Mouse (Mus musculus) NIH3T3 (cell line): ENCODE measurements at regions not wholly inside any gene's neighbourhood (a gene's known extent, or its start where the extent isn't known, plus 50 kb on each side); places are given as distances from the start of the nearest gene placed in this dataset.
"Not testable (repeated sequence)": the region's sequence is repeated elsewhere in the genome, so short reads cannot be mapped to it uniquely, and the experiment has no call there.

Experiments used
- DNase-seq: peaks from one replicate; pipeline ENCODE4 v3.0.0-alpha.2; 2012; ENCODE audit warnings: low read depth

- DNase-seq = peak; percentile 55
Measured at GRCm38 (mm10) chr10:26577087-26577486, 176.1 kb upstream of the Arhgap18 start.

- no peak for DNase-seq
Measured at GRCm38 (mm10) chr10:26585106-26585505, 168.1 kb upstream of the Arhgap18 start.

GRCm38 (mm10) chr10:26607081-26607480 lies 146.1 kb upstream of the Arhgap18 start:
- DNase-seq = not testable (repeated sequence)

DNA sequence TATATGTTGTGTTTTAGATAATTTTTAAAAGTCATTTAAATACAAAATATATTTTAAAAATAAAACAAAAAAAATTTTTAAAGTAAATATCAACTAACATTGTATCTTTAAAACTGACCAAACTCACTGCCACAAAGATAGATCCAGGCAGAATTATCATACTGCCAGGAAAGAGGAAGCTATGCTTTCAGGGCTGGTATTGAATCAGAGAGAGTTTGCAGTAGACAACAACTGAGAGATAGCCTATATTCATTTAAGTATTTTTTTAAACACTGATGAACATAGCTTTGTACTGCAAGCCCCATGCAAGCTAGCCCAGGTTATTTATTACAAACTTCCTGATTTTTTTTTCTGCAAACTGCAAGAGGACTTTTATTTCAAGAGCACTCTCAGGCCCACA lies 142.0 kb upstream of the Arhgap18 start:
- DNase-seq = no peak

- peak; percentile 8 for DNase-seq
Measured at GRCm38 (mm10) chr10:26630196-26630760, 122.9 kb upstream of the Arhgap18 start.

- DNase-seq = no peak
Measured at GRCm38 (mm10) chr10:26632266-26632665, 121.0 kb upstream of the Arhgap18 start.

DNA sequence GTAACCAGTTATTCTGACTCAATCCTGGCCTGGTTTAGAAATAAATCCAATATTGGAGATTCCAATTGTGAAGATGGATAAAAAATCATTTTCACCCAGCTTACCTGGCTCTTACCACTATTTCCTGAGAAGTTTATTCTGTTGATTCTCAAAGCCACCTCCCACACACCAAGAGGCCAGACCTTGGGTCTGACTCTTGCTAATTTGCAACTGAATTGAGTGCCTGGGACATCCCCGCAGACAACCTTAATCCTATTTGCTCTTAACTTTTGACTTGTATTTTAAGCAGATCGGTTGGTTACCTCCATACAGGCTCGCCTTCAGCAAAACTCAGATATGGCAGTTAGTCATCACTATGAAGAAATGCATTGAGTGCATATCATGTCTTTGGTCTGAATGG lies 115.8 kb upstream of the Arhgap18 start:
- no peak for DNase-seq

DNA sequence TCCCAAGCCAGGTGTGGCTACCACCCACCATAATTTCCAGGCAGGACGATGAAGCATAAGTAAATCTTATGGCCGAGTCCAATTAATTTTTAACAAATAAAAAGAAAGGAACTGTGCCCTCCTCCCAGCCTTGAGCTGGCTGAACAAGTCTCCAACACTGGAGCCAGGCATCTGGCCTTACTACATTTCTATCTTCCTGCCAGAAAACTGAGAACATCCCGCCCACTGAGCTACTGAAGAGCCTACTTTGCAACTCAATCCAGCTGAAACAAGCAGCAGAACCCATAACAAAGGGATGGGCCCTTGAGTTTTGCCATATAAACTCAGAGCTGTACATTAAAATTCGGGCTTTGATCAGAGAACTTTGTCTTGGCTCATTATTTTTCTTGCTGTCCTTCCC lies 115.2 kb upstream of the Arhgap18 start:
- peak; percentile 16 for DNase-seq

GRCm38 (mm10) chr10:26639118-26639517 lies 114.1 kb upstream of the Arhgap18 start:
- no peak for DNase-seq

DNA sequence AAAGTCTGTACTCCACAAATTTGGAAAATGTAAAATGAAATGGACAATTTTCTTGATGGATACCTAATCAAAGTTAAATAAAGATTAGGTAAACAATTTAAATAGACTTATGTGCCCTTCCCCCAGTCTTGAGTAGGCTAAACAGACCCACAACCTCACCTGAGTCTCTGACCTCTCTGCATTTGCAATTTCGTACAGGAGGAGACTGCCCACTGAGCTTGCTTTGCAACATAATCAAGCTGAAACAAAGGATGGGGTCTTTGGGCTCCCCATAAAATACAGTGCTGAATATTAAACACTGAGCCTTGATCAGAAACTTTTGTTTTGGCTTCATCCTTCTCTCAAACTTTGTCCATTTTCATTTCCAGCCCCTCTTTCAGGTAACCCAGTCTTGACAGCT lies 100.1 kb upstream of the Arhgap18 start:
- no peak for DNase-seq

DNA sequence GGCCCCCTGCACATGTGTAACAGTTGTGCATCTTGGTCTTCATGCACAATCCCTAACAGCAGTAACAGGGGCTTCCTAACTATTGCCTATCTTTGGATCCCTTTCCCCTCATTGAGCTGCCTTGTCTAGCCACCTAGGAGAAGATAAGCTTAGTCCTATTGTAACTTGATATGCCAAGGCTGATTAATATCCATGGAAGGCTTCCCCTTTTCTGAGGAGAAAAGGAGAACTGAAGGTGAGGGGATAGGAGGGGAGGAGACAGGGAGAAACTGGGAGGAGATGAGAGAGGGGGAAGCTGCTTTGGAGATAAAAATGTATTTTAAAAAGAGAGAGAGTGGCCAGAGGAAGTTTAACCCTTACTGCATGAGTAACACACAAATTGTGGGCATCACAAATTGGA lies 89.0 kb upstream of the Arhgap18 start:
- DNase-seq = no peak

DNA sequence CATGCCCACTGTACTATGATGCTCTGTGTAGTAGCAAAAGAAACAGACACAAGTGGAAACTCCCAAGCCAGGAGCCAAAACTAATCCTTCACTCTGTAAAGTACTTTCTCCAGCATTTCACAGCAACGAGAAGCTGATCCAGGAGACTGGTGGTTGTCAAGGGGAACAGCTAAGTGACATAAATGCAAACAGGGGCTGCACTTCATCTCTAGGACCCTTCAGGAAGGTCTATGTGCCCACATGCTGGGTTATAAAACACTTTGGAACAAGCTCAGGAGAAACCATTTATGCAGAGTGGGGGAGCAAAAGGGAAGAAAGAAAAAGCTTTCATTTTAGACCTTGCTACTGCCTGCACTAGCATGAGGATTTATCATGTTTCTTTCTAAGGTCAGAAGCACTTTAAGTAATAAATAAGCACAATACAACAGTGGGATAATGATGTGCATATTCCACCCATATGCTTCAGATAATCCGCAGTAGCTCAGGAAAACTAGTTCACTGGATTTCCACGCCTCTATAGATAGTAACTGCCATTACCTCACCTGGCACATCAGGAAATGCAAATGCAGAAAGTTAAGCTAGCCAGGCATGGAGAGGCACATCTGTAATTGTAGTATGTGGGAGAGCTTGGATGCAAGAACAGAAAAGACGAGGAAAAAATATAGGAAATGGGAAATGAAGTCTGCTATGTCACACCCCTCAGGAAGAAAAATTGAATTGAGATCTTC lies 73.6 kb upstream of the Arhgap18 start:
- no peak for DNase-seq

DNA sequence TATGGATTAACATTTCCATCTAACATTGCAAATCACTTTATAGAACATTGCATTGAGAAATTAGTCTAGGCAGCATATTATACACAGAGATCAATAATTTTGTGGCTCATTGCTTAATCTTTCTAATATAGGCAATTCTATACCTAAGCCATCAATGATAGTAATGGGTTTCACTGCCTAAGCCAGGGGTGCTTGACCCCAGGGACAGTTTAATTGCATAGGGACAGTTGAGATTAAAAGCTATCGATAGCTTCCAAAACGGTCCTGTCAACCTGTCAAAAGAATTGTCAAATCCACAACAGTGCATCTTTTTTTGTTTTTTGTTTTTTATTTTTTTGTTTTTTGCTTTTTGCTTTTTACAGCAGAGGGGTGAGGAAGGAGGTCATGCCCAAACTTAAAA lies 58.5 kb upstream of the Arhgap18 start:
- no peak for DNase-seq

DNA sequence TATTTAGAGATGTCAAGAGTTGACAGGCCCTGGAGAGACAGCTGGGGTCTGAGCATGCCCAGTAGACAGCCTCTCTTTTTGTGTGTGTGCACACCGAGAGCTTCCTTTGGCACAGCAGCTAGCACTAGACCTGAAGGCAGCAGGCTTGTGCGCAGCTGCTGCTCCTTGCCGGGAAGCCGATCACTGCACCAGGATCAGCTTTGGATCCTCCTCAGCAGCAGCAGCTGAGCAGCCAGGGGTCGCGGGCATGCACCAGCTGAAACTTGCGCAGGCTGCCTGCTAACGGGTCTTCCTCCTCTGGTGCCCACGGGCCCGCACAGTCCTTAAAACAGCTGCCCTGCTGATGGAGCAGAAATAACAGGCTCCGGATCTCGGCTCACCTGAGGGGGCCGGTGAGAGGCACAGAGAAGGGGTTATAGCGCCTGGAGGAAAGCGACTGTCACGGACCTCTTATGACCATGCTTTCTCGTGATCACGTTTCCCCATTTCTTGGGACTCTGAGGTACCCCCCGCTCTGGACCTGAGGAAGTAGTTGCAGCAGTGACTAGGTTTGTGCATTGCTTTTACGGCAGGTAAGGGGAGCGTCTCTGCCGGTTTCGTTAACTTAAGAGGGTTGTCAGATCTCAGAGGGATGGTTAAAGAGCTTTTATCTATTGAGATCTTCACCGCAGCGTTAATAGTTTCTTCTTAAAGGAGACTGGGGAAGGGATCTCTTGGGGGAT lies 57.8 kb upstream of the Arhgap18 start:
- DNase-seq = no peak
